Mouse (Mus musculus) brain, embryonic 14.5 days (tissue): ENCODE measurements at regions not wholly inside any gene's neighbourhood (a gene's known extent, or its start where the extent isn't known, plus 50 kb on each side); places are given as distances from the start of the nearest gene placed in this dataset.

ENCODE experiments used
- DNase-seq: peaks from one replicate; pipeline ENCODE4 v3.0.0-alpha.2; 2011; ENCODE audit warnings: low read depth
- CTCF ChIP-seq: fragments of 200-500 bp; IDR thresholded peaks from 2 replicates; pipeline ENCODE4 v1.5.1; 2012; ENCODE audit warnings: inconsistent platforms, mild to moderate bottlenecking, moderate library complexity, borderline replicate concordance; ENCODE audit not compliant: insufficient read depth, insufficient read length; ENCODE audit errors: extremely low read depth
- POLR2A ChIP-seq: fragments of 200-500 bp; IDR thresholded peaks from 2 replicates; pipeline ENCODE4 v1.6.1; 2012; ENCODE audit warnings: mild to moderate bottlenecking, inconsistent platforms, borderline replicate concordance; ENCODE audit not compliant: poor library complexity, insufficient read depth, insufficient read length, severe bottlenecking; ENCODE audit errors: extremely low read depth

GRCm38 (mm10) chr12:47140677-47141076 is 321.9 kb upstream of the Nova1 start:
- TF ChIP-seq CTCF: no peak
- TF ChIP-seq POLR2A: no peak
- peak; percentile 74 for DNase-seq

GRCm38 (mm10) chr12:47129821-47130220 is 311.1 kb upstream of the Nova1 start:
- DNase-seq: no peak
- TF ChIP-seq CTCF (no peak), POLR2A (no peak)

DNA sequence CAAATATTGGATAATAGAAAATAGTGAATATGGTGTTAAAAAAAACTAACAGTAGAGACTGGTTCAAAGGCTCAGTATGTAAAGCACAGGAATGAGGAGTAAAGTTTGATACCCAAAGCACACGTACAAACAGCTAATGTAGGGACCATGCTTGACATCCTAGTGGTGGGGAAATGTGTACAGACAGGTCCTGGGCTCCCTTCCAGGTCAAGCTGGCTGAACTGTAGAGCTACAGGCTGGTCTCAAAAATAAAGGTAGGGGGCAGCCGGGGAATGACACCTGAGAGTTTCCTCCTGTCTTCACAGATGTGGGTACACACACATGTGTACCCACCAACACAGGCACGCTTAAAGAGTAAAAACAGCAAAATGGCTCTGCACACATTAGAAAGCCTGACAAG is 309.9 kb upstream of the Nova1 start:
- no peak for DNase-seq
- no peak for TF ChIP-seq CTCF
- no peak for TF ChIP-seq POLR2A

GRCm38 (mm10) chr12:47121426-47121825 is 302.7 kb upstream of the Nova1 start:
- peak; percentile 38 for DNase-seq
- no peak for TF ChIP-seq CTCF
- no peak for TF ChIP-seq POLR2A

DNA sequence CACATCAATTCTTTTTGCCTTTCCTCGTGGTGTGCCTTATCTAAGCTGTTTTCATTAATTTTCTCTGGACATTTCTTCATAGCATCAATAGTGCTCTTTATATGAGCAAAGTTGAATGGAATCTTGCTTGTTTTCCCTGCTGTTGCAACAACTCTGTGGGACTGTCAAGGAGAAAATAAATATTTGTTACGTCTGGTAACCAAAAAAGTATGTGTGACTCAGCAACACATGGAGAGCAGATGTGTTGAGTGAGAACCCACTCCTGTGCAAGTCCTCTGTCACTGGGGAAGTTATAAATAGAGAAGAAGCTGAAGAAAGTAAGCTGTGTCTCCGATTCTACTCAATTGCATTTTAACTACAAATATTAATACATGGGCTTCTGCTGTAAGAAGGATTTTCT is 298.8 kb upstream of the Nova1 start:
- DNase-seq: no peak
- TF ChIP-seq POLR2A: no peak
- no peak for TF ChIP-seq CTCF

DNA sequence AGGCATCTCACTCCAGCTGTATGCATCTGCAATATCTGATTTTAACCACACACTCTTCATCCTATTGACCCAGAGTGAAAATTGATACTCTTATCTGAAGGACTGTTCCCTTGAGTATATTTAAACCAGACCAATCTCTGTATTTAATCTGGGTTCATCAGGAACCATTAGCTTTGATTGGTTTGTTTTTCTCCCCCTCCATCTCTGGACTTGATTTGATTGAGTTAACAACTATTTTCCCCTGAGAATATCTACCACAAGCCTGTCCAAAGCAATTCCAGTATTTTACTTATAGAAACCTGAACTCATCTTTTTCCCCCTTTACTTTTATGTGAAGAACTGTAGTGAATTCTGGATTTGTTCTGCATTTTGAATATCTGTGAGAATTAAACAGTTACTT is 270.5 kb upstream of the Nova1 start:
- TF ChIP-seq CTCF (no peak), POLR2A (no peak)
- no peak for DNase-seq

DNA sequence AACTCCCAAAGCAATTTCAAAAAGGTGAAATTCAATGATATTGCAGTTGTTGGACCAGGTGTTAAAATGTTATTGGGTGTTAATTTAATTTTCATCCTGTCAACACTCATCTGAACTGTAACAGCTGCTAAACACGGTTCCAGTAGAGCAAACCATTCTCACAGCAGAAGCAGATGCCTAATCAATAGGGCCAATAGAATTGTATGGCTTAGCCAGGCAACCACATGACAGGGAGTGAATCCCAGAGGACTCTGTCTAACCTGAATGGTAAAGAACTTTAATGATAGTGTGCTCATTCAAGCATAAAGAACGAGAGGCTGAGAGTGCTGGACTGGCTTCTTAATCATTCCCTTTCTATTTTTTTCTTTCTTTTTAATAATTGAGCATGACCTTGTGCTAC is 256.2 kb upstream of the Nova1 start:
- TF ChIP-seq CTCF (no peak), POLR2A (no peak)
- DNase-seq: peak; percentile 8

- no peak for TF ChIP-seq CTCF
- no peak for TF ChIP-seq POLR2A
These were observed 233.7 kb upstream of the Nova1 start for GRCm38 (mm10) chr12:47052474-47052873.

GRCm38 (mm10) chr12:47020810-47021348 is 202.2 kb upstream of the Nova1 start:
- no peak for TF ChIP-seq POLR2A
- DNase-seq: peak; percentile 18

More at GRCm38 (mm10) chr12:47052474-47052873, 233.7 kb upstream of the Nova1 start:
- no peak for DNase-seq

DNA sequence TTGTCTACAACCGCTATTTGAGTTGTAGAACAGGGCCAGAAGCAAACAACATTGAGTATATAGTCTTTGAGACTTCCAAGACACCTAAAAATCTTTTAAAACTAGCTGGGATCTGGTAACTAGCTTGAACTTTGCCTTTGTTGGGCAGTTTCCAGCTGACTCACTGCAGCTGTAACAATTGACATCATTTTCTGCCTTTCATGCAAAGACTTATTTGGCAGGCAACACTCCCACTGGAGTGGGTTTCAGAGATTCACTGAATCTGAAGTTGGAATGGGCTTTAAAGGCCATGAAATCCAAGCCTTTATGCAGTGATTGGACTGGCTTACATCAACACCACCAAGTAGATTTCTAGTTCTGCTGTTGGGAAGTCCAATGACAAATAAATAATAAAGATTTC is 173.6 kb upstream of the Nova1 start:
- TF ChIP-seq CTCF: no peak
- no peak for TF ChIP-seq POLR2A
- peak; percentile 23 for DNase-seq

GRCm38 (mm10) chr12:46988972-46989371 is 170.2 kb upstream of the Nova1 start:
- no peak for DNase-seq
- no peak for TF ChIP-seq CTCF
- no peak for TF ChIP-seq POLR2A

GRCm38 (mm10) chr12:46950223-46950779 is 131.6 kb upstream of the Nova1 start:
- DNase-seq: peak; percentile 62

DNA sequence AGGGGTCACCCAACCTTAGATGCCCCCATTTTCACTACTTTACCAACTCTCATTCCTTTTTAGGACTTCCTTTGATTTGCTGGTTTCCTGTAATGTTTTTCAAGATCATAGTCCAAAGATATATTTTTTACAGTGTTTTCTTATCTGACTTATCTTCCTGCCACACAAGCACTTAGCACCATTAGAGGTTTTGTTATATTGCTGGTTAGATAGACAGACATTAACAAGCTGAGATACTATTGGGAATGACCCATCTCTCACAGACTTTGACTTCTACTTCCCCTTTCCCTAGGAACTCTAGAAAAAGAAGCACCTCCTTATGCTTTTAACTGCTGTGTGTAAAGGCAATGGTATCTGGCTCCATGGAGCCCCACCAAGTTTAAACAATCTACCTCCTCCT is 127.0 kb upstream of the Nova1 start:
- no peak for DNase-seq
- TF ChIP-seq CTCF: no peak
- TF ChIP-seq POLR2A: no peak

More at GRCm38 (mm10) chr12:46950223-46950779, 131.6 kb upstream of the Nova1 start:
- TF ChIP-seq POLR2A (no peak), CTCF (no peak)

DNA sequence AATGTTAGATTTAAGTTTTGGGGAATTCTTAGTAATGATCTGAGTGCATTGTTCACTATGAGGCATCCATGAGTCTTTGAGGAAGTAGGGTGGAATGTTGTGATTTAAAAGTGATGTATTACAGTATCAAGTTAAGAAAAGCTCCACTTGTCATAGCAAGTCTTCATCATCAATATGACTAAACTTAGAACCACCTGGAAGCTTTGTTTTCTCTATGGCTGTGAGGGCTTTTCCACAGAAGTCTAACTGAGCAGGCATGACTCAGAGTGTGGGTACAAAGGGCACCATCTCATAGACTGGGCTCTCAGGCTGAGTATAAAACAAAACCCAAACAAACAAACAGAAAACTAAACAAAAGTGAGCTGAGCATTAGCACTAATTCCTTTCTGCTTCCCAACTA is 112.4 kb upstream of the Nova1 start:
- TF ChIP-seq CTCF (no peak), POLR2A (no peak)

More for the DNA sequence above, 112.4 kb upstream of the Nova1 start:
- DNase-seq: no peak
